Mouse (Mus musculus) cortical plate, adult 2 months (tissue): ENCODE measurements around the gene Setdb2.

Experiments used
- CTCF ChIP-seq: fragments of 200-500 bp; IDR thresholded peaks from 2 replicates; pipeline ENCODE4 v1.5.1; 2011; ENCODE audit warnings: mild to moderate bottlenecking, control low read depth, low read length; ENCODE audit not compliant: insufficient read depth; ENCODE audit errors: extremely low read depth
- POLR2A ChIP-seq: fragments of 200-500 bp; IDR thresholded peaks from 2 replicates; pipeline ENCODE4 v1.6.1; 2011; ENCODE audit warnings: mild to moderate bottlenecking, low read length, control low read depth; ENCODE audit not compliant: insufficient read depth; ENCODE audit errors: extremely low read depth

DNA sequence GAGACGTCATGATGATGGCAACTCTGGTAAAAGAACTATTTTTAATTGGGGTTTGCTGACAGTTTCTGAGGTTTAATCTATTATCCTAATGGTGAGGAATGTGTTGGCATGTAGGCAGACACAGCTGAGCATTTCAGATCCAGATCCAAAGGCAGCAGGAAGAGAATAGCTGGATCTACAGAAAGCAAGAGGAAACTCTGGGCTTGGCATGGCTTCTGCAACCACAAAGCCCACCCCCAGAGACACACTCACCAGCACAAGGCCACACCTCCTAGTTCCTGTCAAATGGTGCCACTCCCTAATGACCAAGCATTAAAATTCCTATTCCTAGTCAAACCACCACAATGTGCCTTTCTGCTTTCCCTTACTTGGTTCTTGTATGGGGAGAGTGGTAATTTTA is 30.1 kb upstream of the Setdb2 start:
- TF ChIP-seq CTCF, result no peak
- no peak for TF ChIP-seq POLR2A
